Mouse (Mus musculus) testis, postnatal 14 days (tissue): Measurements from ENCODE around the gene Ccdc159.

Source experiments
- DNase-seq: peaks from one replicate; pipeline ENCODE4 v3.0.0; 2021; ENCODE audit warnings: low spot score

Ccdc159 gene

GRCm38 (mm10) chr9:21927208-21927753 lies at the start of gene Ccdc159, which contains the start of gene Tmem205:
Gene Ccdc159 (plus strand): TSS chr9:21927471.
Gene Tmem205 (minus strand): TSS chr9:21927556.
- peak; percentile 92 for DNase-seq

- DNase-seq: no peak
These were observed 38.0 kb upstream of the Ccdc159 start for GRCm38 (mm10) chr9:21889229-21889628.

- peak; percentile 69 for DNase-seq
These were observed 25.9 kb upstream of the Ccdc159 start for GRCm38 (mm10) chr9:21901223-21901820.

GRCm38 (mm10) chr9:21904031-21904430 lies 23.2 kb upstream of the Ccdc159 start:
- DNase-seq: no peak

- no peak for DNase-seq
These were observed 19.1 kb upstream of the Ccdc159 start for GRCm38 (mm10) chr9:21908216-21908615.

- DNase-seq: no peak
These were observed 17.6 kb upstream of the Ccdc159 start for GRCm38 (mm10) chr9:21909474-21910223.

GRCm38 (mm10) chr9:21916851-21917492 lies 10.3 kb upstream of the Ccdc159 start:
- no peak for DNase-seq

GRCm38 (mm10) chr9:21917493-21918034 lies 9.7 kb upstream of the Ccdc159 start:
- DNase-seq: no peak

GRCm38 (mm10) chr9:21918035-21918592 lies 9.2 kb upstream of the Ccdc159 start, which contains the start of gene Rab3d:
Gene Rab3d (minus strand): TSS chr9:21918192.
- peak; percentile 94 for DNase-seq

GRCm38 (mm10) chr9:21918692-21919384 lies 8.4 kb upstream of the Ccdc159 start:
- no peak for DNase-seq

- DNase-seq: no peak
These were observed 4.2 kb upstream of the Ccdc159 start for GRCm38 (mm10) chr9:21923036-21923435.

GRCm38 (mm10) chr9:21923490-21924098 lies 3.7 kb upstream of the Ccdc159 start:
- no peak for DNase-seq

- DNase-seq: peak; percentile 87
These were observed 3.2 kb upstream of the Ccdc159 start for GRCm38 (mm10) chr9:21924099-21924493.

- DNase-seq: no peak
These were observed 2.2 kb upstream of the Ccdc159 start for GRCm38 (mm10) chr9:21925034-21925433.

- no peak for DNase-seq
These were observed 1.8 kb upstream of the Ccdc159 start for GRCm38 (mm10) chr9:21925506-21925905.

- no peak for DNase-seq
These were observed 1.1 kb upstream of the Ccdc159 start for GRCm38 (mm10) chr9:21926155-21926554.

GRCm38 (mm10) chr9:21926784-21927183 lies 487 bp upstream of the Ccdc159 start:
- DNase-seq: no peak

GRCm38 (mm10) chr9:21929208-21929607 lies 1.9 kb downstream of the Ccdc159 start:
- no peak for DNase-seq

GRCm38 (mm10) chr9:21932006-21932405 lies 4.7 kb downstream of the Ccdc159 start:
- DNase-seq: no peak

GRCm38 (mm10) chr9:21932445-21933137 lies 5.3 kb downstream of the Ccdc159 start:
- no peak for DNase-seq
